Mouse (Mus musculus): ENCODE measurements around the gene Vasp. TPM values are rescaled to one million over a fixed set of nuclear protein-coding genes. Genes with fewer than 3 reads are reported as not detected.

Vasp gene
- total RNA-seq, 1 experiment from 2014 or later, result 62.0 TPM

DNA sequence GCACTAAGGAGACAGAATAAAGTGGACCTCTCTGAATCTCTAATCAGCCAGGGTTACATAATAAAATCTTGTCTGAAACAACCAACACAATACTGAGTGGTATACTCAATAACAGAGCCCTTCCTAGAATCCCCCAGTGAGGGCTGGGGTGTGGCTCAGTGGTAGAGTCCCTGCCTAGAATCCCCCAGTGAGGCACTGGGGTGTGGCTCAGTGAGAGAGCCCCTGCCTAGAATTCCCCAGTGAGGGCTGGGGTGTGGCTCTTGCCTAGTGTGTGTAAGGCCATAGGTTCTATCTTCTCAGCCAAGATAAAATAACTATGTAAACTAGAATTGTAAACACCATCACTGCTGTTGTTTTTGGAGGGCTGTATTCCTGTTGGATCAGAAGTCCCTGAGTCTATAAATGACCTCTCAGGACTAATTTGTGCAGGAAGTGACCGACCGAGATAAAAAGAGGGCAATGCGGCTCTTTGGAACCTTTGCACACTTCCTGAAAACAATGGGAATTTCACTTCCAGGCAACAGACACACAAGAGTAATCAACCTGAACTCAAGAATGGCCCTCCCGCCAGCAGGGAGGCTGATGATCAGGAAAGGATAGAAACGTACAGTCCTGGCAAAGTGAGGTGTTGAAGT, 60.5 kb downstream of the Vasp start:
- DNase-seq, result no peak

- DNase-seq, result no peak
Measured at GRCm38 (mm10) chr7:19210010-19210409, 61.6 kb downstream of the Vasp start.

DNA sequence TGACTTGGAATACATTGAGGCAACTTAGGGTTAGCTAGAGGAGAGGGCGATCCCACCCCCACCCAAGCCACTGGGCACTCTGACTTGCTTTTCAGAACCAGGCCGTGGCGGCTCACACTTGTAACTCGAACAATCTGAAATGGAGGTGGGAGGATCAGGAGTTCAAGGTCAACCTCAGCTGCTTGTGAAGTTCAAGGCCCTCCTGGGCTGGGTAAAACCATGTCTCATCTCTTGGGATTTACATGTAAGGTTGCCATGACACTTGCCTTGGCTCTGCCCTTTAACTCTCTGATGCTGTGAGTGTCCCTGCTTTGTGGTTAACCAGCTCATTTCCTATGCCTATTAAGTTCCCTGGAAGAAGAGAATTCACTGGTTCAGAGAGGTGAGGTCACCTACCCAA, 62.1 kb downstream of the Vasp start:
- DNase-seq, result peak; percentile 60

DNA sequence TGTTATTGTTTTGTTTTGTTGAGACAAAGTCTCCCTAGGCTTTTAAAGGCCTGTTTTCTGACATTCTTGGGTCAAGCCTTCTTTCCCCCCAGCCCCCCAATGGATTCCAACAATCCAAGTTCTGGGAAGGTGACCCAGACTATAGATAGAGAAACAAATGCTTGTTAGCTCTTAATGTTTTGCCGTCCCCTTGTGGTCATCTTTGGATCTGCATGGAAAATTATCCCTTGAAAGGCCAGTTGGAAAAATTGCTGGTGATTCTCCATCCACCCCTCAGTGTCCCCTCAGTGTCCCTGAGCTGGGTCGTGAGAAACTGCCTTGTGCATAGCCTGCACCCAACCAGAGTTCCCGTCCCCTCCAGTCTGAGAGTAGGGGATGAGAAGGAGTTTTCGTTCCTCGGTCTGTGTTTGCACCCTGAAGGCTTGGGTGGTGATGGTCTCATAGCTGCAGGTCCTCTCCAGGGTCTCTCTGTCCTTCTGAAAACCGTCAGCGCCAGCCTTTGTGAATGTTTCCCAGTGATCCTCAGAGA, 62.6 kb downstream of the Vasp start:
- DNase-seq, result peak; percentile 75

- no peak for DNase-seq
Measured at GRCm38 (mm10) chr7:19208201-19208910, 63.3 kb downstream of the Vasp start.

Other genes starting within 250 kb of the Vasp start
- 0.34 and 6.8 TPM in 2 replicates for gene Foxa3, start 248.3 kb downstream of the Vasp start, total RNA-seq (2021)
- gene Sympk, start 247.4 kb downstream of the Vasp start, total RNA-seq (2021), result 83.7 and 84.3 TPM in 2 replicates
- not detected in 2 replicates for gene Rsph6a, start 217.1 kb downstream of the Vasp start, total RNA-seq (2021)
- gene Dmwd, start 195.6 kb downstream of the Vasp start, total RNA-seq (2021), result 45.7 and 47.7 TPM in 2 replicates
- 64.2 and 65.6 TPM in 2 replicates for gene Dmpk, start 188.0 kb downstream of the Vasp start, total RNA-seq (2021)
- gene Six5, start 177.2 kb downstream of the Vasp start, total RNA-seq (2021), result 13.3 and 15.3 TPM in 2 replicates
- 0.19 TPM in 1 of 2 replicates, not detected in the other for gene Gm4969, start 153.4 kb downstream of the Vasp start, total RNA-seq (2021)
- gene Fbxo46, start 152.0 kb downstream of the Vasp start, total RNA-seq (2021), result 11.2 and 11.9 TPM in 2 replicates
- gene Qpctl, start 122.5 kb downstream of the Vasp start, total RNA-seq (2021), result 13.2 and 15.2 TPM in 2 replicates
- gene Snrpd2, start 122.1 kb downstream of the Vasp start, total RNA-seq (2021), result 79.1 and 87.8 TPM in 2 replicates
- 0.71 and 0.93 TPM in 2 replicates for gene Gipr, start 105.7 kb downstream of the Vasp start, total RNA-seq (2021)
- 36.9 and 46.6 TPM in 2 replicates for gene Eml2, start 95.4 kb downstream of the Vasp start, total RNA-seq (2021)
- gene Gpr4, start 59.3 kb downstream of the Vasp start, total RNA-seq (2021), result 9.7 and 12.4 TPM in 2 replicates
- gene Opa3, start 43.5 kb downstream of the Vasp start, total RNA-seq (2021), result 27.5 and 28.5 TPM in 2 replicates
- 0.19 TPM in 1 of 2 replicates, not detected in the other for gene Ppm1n, start 8.2 kb upstream of the Vasp start, total RNA-seq (2021)
- 6.0 and 7.9 TPM in 2 replicates for gene Rtn2, start 10.8 kb upstream of the Vasp start, total RNA-seq (2021)
- 2.1 and 22.4 TPM in 2 replicates for gene Fosb, start 38.2 kb upstream of the Vasp start, total RNA-seq (2021)
- 37.1 and 46.7 TPM in 2 replicates for gene Ercc1, start 73.0 kb upstream of the Vasp start, total RNA-seq (2021)
- gene Cd3eap, start 87.7 kb upstream of the Vasp start, total RNA-seq (2021), result 12.2 and 14.5 TPM in 2 replicates
- 7.3 and 8.3 TPM in 2 replicates for gene Ppp1r13l, start 87.9 kb upstream of the Vasp start, total RNA-seq (2021)
- gene Ercc2, start 110.2 kb upstream of the Vasp start, total RNA-seq (2021), result 28.2 and 30.2 TPM in 2 replicates
- gene Klc3, start 132.3 kb upstream of the Vasp start, total RNA-seq (2021), result 1.3 and 2.7 TPM in 2 replicates
- gene Ckm, start 133.0 kb upstream of the Vasp start, total RNA-seq (2021), result 0.74 and 0.79 TPM in 2 replicates
- gene Mark4, start 187.0 kb upstream of the Vasp start, total RNA-seq (2021), result 45.1 and 45.2 TPM in 2 replicates
- 21.8 and 22.0 TPM in 2 replicates for gene Exoc3l2, start 191.5 kb upstream of the Vasp start, total RNA-seq (2021)
- gene Bloc1s3, start 236.6 kb upstream of the Vasp start, total RNA-seq (2021), result 6.7 and 8.6 TPM in 2 replicates
- 69.4 and 71.2 TPM in 2 replicates for gene Trappc6a, start 236.6 kb upstream of the Vasp start, total RNA-seq (2021)
- 0.15 and 0.83 TPM in 2 replicates for gene Nkpd1, start 246.0 kb upstream of the Vasp start, total RNA-seq (2021)